1 mouse cellular context compared by ENCODE assay signal in genomic region chr17:31209376-31209930, GRCm38 (mm10).
TF ChIP-seq lines count a peak whose summit lies in the region.

No protein-coding gene starts in this region.

TF ChIP-seq in MEL, 35 proteins besides CTCF, POLR2A, EP300 and RAD21:
- TF ChIP-seq ELF1 (IDR thresholded peaks at IDR 0.05; ENCODE audit: low read depth, low read length) = no peak
- no peak for TF ChIP-seq KAT2A (conservative IDR thresholded peaks at IDR 0.05; ENCODE audit: low read depth, low read length)
- no peak for TF ChIP-seq MAFK (IDR thresholded peaks at IDR 0.05; ENCODE audit: borderline replicate concordance, low read depth, low read length)
- TF ChIP-seq ZC3H11A (IDR thresholded peaks at IDR 0.05; ENCODE audit: low read depth, low read length) = no peak
